ENCODE assay signal across 23 mouse cellular contexts in the genomic region with DNA sequence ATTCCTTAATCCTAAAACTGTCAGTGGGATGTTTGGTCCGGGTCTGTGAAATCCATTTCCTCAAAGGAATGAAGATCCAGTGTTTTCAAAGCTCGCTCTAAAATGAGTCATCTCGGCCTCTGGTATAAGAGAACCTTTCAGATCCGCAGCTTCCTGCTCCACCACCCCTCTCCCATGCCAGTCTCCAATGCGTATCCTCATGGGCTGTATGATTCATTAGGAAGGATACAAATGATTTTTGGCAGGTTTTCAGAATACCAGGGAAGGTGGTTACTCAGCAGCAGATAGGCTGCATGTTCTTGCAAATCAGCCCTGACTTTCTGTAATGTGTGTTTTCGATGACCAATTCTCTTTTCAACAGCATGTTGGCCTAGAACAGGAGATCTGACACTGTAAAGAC. TPM values are rescaled to one million over a fixed set of nuclear protein-coding genes. Genes with fewer than 3 reads are reported as not detected.
DNase-seq lines count a peak whose midpoint lies in the region; ATAC-seq and TF ChIP-seq lines count a peak whose summit lies in the region.
"Had no signal": no experiment of that assay in that cellular context is flagged by ENCODE, and none has a peak within 500 bp of the region (broad histone marks: within the 10 kb centered on the region; RNA-seq: fewer than 3 reads in every experiment).

No protein-coding gene starts in this region.

- H3K9me3 ChIP-seq in midbrain, postnatal 0 days (ENCODE audit: low read length), result no peaks in the 10 kb centered on the region
- no peaks in the 10 kb centered on the region for H3K9me3 ChIP-seq in midbrain, embryonic 14.5 days (ENCODE audit: control insufficient read depth, low read length)
- H3K9me3 ChIP-seq: forebrain, embryonic 13.5 days; heart, embryonic 13.5 days; limb, embryonic 13.5 days; liver, embryonic 13.5 days; neural tube, embryonic 13.5 days had no signal

- WGBS in cerebellum, adult 2 months, result 25% methylated on average over 6 of the region's 6 CpGs
- WGBS in midbrain, postnatal 0 days, result 78% methylated on average over 6 of the region's 6 CpGs
- 82% methylated on average over 6 of the region's 6 CpGs for WGBS in midbrain, embryonic 14.5 days

- no peak for TF ChIP-seq CTCF in cerebellum, adult 2 months (IDR thresholded peaks at IDR 0.05; ENCODE audit: borderline replicate concordance, insufficient read depth, low read depth, low read length)
- no peak for TF ChIP-seq CTCF in midbrain, postnatal 0 days (IDR thresholded peaks at IDR 0.05)

- no peak overlapping the region for H3K27ac ChIP-seq in cerebellum, adult 2 months (ENCODE audit: insufficient read depth, low read length)
- H3K27ac ChIP-seq in midbrain, postnatal 0 days (ENCODE audit: low read depth, low read length), result no peak overlapping the region
- no peak overlapping the region for H3K27ac ChIP-seq in midbrain, embryonic 14.5 days (replicated peaks; ENCODE audit: low read depth, low read length)
- H3K27ac ChIP-seq: forebrain, embryonic 13.5 days; heart, embryonic 13.5 days; limb, embryonic 13.5 days; liver, embryonic 13.5 days; neural tube, embryonic 13.5 days had no signal

- DNase-seq in cerebellum, adult 2 months, result peak; percentile 37 to 77
- DNase-seq in cerebellum, adult 9-11 months, result no peak
- DNase-seq in midbrain, postnatal 0 days (ENCODE audit: low spot score), result peak; percentile 14
- DNase-seq in midbrain, embryonic 14.5 days, result no peak
- peak; percentile 15 for DNase-seq in adrenal gland, postnatal 10 days
- DNase-seq in layer of hippocampus, postnatal 36 days, result no peak
- no peak for DNase-seq in left cerebral cortex, adult 11 months (ENCODE audit: low spot score)
- DNase-seq: gastrocnemius, postnatal 10 days; heart, adult 11 months; kidney, adult 11 months; liver, embryonic 13.5 days; lung, embryonic 14.5 days; lung, postnatal 4 days; right cerebral cortex, adult 18-20 months; thymus, adult 18-20 months; thymus, postnatal 4 days had no signal

- no peaks in the 10 kb centered on the region for H3K27me3 ChIP-seq in cerebellum, adult 2 months (ENCODE audit: control insufficient read depth, insufficient read depth, low read length)
- no peaks in the 10 kb centered on the region for H3K27me3 ChIP-seq in midbrain, postnatal 0 days (ENCODE audit: insufficient read depth, low read length)
- no peaks in the 10 kb centered on the region for H3K27me3 ChIP-seq in midbrain, embryonic 14.5 days (ENCODE audit: control insufficient read depth, insufficient read depth, low read length)
- H3K27me3 ChIP-seq: forebrain, embryonic 13.5 days; heart, embryonic 13.5 days; limb, embryonic 13.5 days; liver, embryonic 13.5 days; neural tube, embryonic 13.5 days had no signal

- no peak for TF ChIP-seq POLR2A in cerebellum, adult 2 months (IDR thresholded peaks at IDR 0.05; ENCODE audit: borderline replicate concordance, insufficient read depth, low read length)

- H3K9ac ChIP-seq in midbrain, postnatal 0 days (replicated peaks; ENCODE audit: low read length, poor library complexity, severe bottlenecking), result no peak overlapping the region
- H3K9ac ChIP-seq in midbrain, embryonic 14.5 days (replicated peaks; ENCODE audit: low read length), result no peak overlapping the region
- H3K9ac ChIP-seq: forebrain, embryonic 13.5 days; heart, embryonic 13.5 days; limb, embryonic 13.5 days; liver, embryonic 13.5 days; lung, embryonic 14.5 days; neural tube, embryonic 13.5 days had no signal

- no peak overlapping the region for H3K4me2 ChIP-seq in midbrain, postnatal 0 days (ENCODE audit: low read depth, low read length, poor library complexity, severe bottlenecking)
- H3K4me2 ChIP-seq in midbrain, embryonic 14.5 days (ENCODE audit: low read length), result no peak overlapping the region
- H3K4me2 ChIP-seq: forebrain, embryonic 13.5 days; heart, embryonic 13.5 days; limb, embryonic 13.5 days; liver, embryonic 13.5 days; lung, embryonic 14.5 days; neural tube, embryonic 13.5 days had no signal

- H3K4me1 ChIP-seq in cerebellum, adult 2 months (ENCODE audit: control insufficient read depth, insufficient read depth, low read length), result no peaks in the 10 kb centered on the region; the same call in 1 of the 2 replicates
- no peaks in the 10 kb centered on the region for H3K4me1 ChIP-seq in midbrain, postnatal 0 days (ENCODE audit: insufficient read depth, low read length)
- no peaks in the 10 kb centered on the region for H3K4me1 ChIP-seq in midbrain, embryonic 14.5 days (ENCODE audit: control insufficient read depth, insufficient read depth, low read length)
- H3K4me1 ChIP-seq: forebrain, embryonic 13.5 days; heart, embryonic 13.5 days; limb, embryonic 13.5 days; liver, embryonic 13.5 days; neural tube, embryonic 13.5 days had no signal

- H3K4me3 ChIP-seq in cerebellum, adult 2 months (replicated peaks; ENCODE audit: insufficient read depth, low read depth, low read length), result no peak overlapping the region
- no peak overlapping the region for H3K4me3 ChIP-seq in midbrain, postnatal 0 days (ENCODE audit: low read depth, low read length)
- H3K4me3 ChIP-seq in midbrain, embryonic 14.5 days (replicated peaks; ENCODE audit: low read depth, low read length), result no peak overlapping the region
- H3K4me3 ChIP-seq: forebrain, embryonic 13.5 days; heart, embryonic 13.5 days; limb, embryonic 13.5 days; liver, embryonic 13.5 days; neural tube, embryonic 13.5 days had no signal

- H3K36me3 ChIP-seq in midbrain, postnatal 0 days (ENCODE audit: insufficient read depth, low read length), result no peaks in the 10 kb centered on the region
- H3K36me3 ChIP-seq in midbrain, embryonic 14.5 days (ENCODE audit: control insufficient read depth, insufficient read depth, low read length), result no peaks in the 10 kb centered on the region
- H3K36me3 ChIP-seq: heart, embryonic 13.5 days; limb, embryonic 13.5 days; liver, embryonic 13.5 days; neural tube, embryonic 13.5 days had no signal

- ATAC-seq in midbrain, postnatal 0 days (ENCODE audit: low FRiP score), result no peak
- no peak for ATAC-seq in midbrain, embryonic 14.5 days (ENCODE audit: low FRiP score, low TSS enrichment)
- ATAC-seq: activated CD4-positive, CD25-positive, alpha-beta regulatory T cell, adult 4 months; forebrain, embryonic 13.5 days had no signal

RNA-seq across cellular contexts. Expression of a gene that starts 40.3 kb away (rescaled TPM):
- polyA plus RNA-seq in cerebellum, adult 2 months (2012; rRNA removed), result 29.7 and 30.0 TPM in 2 replicates
- total RNA-seq in midbrain, postnatal 0 days (2014; rRNA removed), result 37.0 and 42.5 TPM in 2 replicates
- polyA plus RNA-seq in midbrain, postnatal 0 days (2015; fragmentation: Nextera tagmentation; extraction: Ambion mirVana), result 15.5 and 16.5 TPM in 2 replicates
- 16.4 and 19.0 TPM in 2 replicates for polyA plus RNA-seq in midbrain, embryonic 14.5 days (2014; fragmentation: Nextera tagmentation; extraction: Ambion mirVana)
- total RNA-seq in adrenal gland, postnatal 10 days (2021), result under 1 TPM in 1 of 2 experiments, not detected in 1; 0.06 TPM
- 10 to 100 TPM; 17.1 to 18.7 TPM for total RNA-seq in layer of hippocampus, postnatal 36 days (2021)
- total RNA-seq: common myeloid progenitor, adult 5-6 weeks had no signal
- polyA plus RNA-seq: activated CD4-positive, CD25-positive, alpha-beta regulatory T cell, adult 4 months; heart, embryonic 13.5 days; large intestine, adult 2 months; liver, embryonic 13.5 days; lung, embryonic 14.5 days had no signal

Comparison
In these comparisons a context has a peak if more than half of its experiments do, and no peak if none do; other contexts are left out.
1. DNase-seq: peak in cerebellum, adult 2 months (2 of 2), midbrain, postnatal 0 days (single experiment) and adrenal gland, postnatal 10 days (single experiment); none in cerebellum, adult 9-11 months (single experiment), midbrain, embryonic 14.5 days (single experiment), layer of hippocampus, postnatal 36 days (0 of 2) and left cerebral cortex, adult 11 months (single experiment).
2. RNA of a gene that starts 40.3 kb away (total RNA-seq): 37.0 to 42.5 TPM in midbrain, postnatal 0 days and 17.1 to 18.7 TPM in layer of hippocampus, postnatal 36 days; 0.06 TPM in adrenal gland, postnatal 10 days; every median in the first group is over 10 times any median in the second.